Mouse (Mus musculus) cortical plate, adult 2 months (tissue): ENCODE results near the gene Slc13a3.

Experiments
- CTCF ChIP-seq: fragments of 200-500 bp; IDR thresholded peaks from 2 replicates; pipeline ENCODE4 v1.5.1; 2011; ENCODE audit warnings: mild to moderate bottlenecking, control low read depth, low read length; ENCODE audit not compliant: insufficient read depth; ENCODE audit errors: extremely low read depth
- POLR2A ChIP-seq: fragments of 200-500 bp; IDR thresholded peaks from 2 replicates; pipeline ENCODE4 v1.6.1; 2011; ENCODE audit warnings: mild to moderate bottlenecking, low read length, control low read depth; ENCODE audit not compliant: insufficient read depth; ENCODE audit errors: extremely low read depth

DNA sequence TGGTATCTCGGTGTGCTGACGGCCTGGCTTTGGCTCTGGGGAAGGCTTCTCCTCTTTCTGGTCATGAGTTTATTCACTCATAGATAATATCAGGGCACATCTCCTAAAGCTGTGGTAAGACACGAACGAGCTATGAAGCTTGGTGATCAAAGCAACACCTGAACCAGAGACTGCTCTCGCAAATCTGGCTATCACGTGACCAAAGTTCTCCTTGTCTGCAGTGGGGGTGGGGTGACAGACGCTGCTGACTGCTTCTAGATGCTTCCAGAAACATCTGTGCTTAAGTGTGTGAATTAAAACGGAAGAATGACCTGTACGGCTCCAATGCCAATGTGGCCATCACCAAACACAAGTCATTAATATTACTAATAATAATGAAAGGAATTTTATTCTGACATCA, 36.7 kb upstream of the Slc13a3 start:
- TF ChIP-seq CTCF: no peak
- no peak for TF ChIP-seq POLR2A
